Mouse (Mus musculus) erythroblast, embryonic 14.5 days (primary cell): Measurements from ENCODE around the gene Ehbp1l1.

Source experiments
- GATA1 ChIP-seq: IDR thresholded peaks from 2 replicates; pipeline ENCODE4 v1.6.1; 2012; ENCODE audit warnings: low read length, inconsistent platforms, mixed read lengths
- TAL1 ChIP-seq: IDR thresholded peaks from 3 replicates; pipeline ENCODE4 v1.6.1; 2012; ENCODE audit warnings: low read length, inconsistent platforms, mixed read lengths

DNA sequence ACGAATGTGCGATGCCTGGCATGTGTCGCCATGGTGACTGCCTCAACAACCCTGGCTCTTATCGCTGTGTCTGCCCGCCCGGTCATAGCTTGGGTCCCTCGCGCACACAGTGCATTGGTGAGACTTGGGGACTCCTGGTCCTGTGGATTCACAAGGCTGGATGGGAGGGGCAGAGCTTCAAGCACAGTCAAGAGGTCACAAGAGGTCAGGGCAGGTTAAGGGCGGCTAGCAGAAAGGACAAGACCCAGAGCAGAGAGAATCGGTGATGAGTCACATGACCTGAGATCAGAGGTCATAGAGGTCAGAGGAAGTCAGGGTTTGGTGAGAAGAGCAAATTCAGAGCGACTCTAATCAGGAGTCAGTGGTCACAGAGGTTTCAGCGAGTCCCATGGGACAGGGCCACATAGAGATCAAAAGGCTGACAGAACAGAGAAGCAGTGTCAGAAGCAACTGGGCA is 20.8 kb upstream of the Ehbp1l1 start:
- TF ChIP-seq GATA1 (no peak), TAL1 (no peak)
